Mouse (Mus musculus): ENCODE data around the gene Zfp874a. TPM values are rescaled to one million over a fixed set of nuclear protein-coding genes. Genes with fewer than 3 reads are reported as not detected.
"Not testable (repeated sequence)": the region's sequence is repeated elsewhere in the genome, so short reads cannot be mapped to it uniquely, and the experiment has no call there.

Zfp874a gene
- 0.03 and 0.07 TPM in 2 replicates for polyA plus RNA-seq (2012)

DNA sequence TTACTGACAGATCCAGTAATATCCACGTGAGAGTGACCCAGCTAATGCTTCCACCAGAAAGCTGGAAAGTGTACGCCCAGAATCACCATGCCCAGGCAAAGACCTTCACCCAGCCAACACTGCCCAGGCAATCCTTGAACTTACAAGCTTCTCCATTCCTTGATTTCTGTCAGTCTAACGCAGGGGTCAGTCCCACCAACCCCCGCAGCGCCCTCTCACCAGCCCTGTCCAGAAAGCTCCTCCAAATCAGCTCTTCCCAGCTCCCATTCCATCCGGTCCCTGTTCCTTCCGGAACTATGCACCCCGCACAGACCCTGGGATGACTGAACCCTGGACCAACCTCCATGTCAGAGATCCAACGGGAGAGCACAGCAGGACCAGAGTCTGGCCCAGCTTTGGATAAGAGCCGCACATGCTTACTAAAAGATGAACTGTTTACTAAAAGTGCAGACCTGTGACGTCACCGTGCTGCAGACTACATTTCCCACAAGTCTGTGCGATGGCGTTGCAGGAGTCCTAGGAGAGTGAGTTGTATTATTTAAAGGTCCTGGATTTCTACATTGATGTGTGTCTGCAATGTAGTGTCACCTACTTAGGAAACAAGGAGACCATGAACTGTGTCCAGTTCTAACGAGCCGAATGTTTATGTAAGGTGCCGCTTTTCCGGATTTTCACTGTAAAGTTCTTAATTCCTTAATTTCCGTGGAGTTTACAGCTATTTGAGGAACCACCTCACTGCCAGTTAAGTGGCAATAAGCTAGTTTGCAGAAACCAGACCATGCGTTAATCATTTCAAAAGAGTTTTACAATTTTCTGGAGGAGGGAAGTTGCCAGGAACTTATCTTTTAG lies at the start of gene Zfp874a:
Zfp874a (minus strand) TSS at position 453 of the 849 bp plus-strand sequence.
- TF ChIP-seq TAL1 (IDR thresholded peaks at IDR 0.05; ENCODE audit: low read length) (no peak), GATA1 (IDR thresholded peaks at IDR 0.05; ENCODE audit: low read length) (no peak)
- H3K4me1 ChIP-seq (ENCODE audit: control insufficient read depth) = peaks cover 15% of the 10 kb centered on the region

DNA sequence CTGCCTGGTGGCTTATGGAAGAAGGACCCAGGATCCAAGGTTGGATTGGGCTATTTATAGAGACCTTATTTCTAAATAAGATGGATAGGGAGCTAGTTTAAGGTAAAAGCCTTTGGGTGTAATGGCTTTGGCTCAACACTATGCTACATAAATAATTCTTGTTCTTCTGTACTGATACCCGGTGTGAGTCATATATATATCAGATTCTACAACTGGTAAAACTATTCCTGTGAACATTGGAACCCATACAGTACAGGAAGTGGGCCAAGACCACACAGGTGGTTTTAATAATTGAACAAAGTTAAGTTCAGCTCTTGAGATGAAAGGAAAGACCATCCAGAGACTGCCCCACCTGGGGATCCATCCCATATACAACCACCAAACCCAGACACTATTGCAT lies 49.5 kb upstream of the Zfp874a start:
- Histone ChIP-seq H3K27me3 (ENCODE audit: control insufficient read depth) (no peaks in the 10 kb centered on the region), H3K4me1 (ENCODE audit: control insufficient read depth) (peaks cover 15% of the 10 kb centered on the region), H3K4me3 (replicated peaks) (no peak overlapping the region), H3K9me3 (ENCODE audit: control insufficient read depth, low read length) (no peaks in the 10 kb centered on the region), H3K36me3 (ENCODE audit: control insufficient read depth) (no peaks in the 10 kb centered on the region)
- TF ChIP-seq GATA1 (IDR thresholded peaks at IDR 0.05; ENCODE audit: low read length) (no peak), TAL1 (IDR thresholded peaks at IDR 0.05; ENCODE audit: low read length) (no peak)

More for the DNA sequence above, at the start of gene Zfp874a:
- H3K27me3 ChIP-seq (ENCODE audit: control insufficient read depth) = no peaks in the 10 kb centered on the region
- H3K36me3 ChIP-seq (ENCODE audit: control insufficient read depth) = no peaks in the 10 kb centered on the region
- H3K9me3 ChIP-seq (ENCODE audit: control insufficient read depth, low read length) = no peaks in the 10 kb centered on the region
- peak within 1 kb of the TSS; percentile 66 for H3K4me3 ChIP-seq (replicated peaks)

DNA sequence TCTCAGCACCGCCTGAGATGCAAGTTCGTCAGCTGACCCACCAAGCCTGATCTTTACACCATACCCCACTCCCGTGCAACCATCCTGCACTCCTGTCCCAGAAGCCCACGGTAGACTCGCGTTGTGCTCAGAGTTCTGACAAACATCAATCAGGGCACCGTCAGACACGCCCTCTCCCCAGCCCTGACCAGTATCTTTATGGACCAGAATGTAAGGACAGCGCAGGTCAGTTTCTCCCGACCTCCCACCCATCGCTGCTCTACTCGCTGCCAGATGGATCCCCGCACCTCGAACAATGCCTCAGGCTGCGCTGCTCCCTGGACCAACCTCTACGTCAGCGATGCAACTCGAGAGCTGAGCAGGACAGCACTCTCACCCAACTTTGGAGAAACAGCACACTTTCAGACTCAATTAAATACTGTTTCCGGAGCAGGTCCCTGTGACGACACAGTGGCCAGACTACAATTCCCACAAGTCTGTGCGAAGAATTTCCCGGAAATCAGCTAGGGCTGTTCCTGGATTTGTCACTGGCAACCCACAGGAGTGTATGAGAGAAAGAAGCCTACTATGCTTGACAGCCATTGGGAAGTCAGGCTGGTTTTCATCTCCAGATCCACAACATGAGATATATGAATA lies 48.8 kb upstream of the Zfp874a start, which contains the start of gene Zfp58:
Zfp58 (minus strand) TSS at position 472 of the 636 bp plus-strand sequence.
- TF ChIP-seq TAL1 (IDR thresholded peaks at IDR 0.05; ENCODE audit: low read length) (no peak), GATA1 (IDR thresholded peaks at IDR 0.05; ENCODE audit: low read length) (no peak)

DNA sequence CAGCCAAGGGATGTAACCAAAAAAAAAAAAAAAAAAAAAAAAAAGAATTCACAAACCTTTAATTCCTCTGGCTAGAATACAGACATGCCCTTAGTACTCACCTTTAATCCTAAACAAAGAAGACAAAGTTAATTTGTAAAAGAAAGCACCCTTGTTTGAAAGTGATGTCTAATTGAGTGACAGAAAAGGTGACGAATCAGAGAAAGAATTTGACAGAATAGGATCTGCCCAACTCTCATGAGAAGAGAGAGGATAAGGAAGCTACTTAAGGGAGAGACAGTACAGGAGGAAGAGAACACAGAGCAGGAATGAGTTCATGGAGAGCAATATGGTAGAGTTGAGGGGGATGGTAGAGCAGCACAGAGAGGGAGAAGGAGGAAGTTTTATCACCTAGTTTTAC lies 44.2 kb upstream of the Zfp874a start:
- no peaks in the 10 kb centered on the region for H3K27me3 ChIP-seq (ENCODE audit: control insufficient read depth)
- peaks cover 15% of the 10 kb centered on the region for H3K4me1 ChIP-seq (ENCODE audit: control insufficient read depth)
- H3K4me3 ChIP-seq (replicated peaks) = no peak overlapping the region
- peaks cover 31% of the 10 kb centered on the region for H3K36me3 ChIP-seq (ENCODE audit: control insufficient read depth)
- peaks cover 12% of the 10 kb centered on the region for H3K9me3 ChIP-seq (ENCODE audit: control insufficient read depth, low read length)
- TF ChIP-seq GATA1 (IDR thresholded peaks at IDR 0.05; ENCODE audit: low read length) (no peak), TAL1 (IDR thresholded peaks at IDR 0.05; ENCODE audit: low read length) (no peak)

More for the DNA sequence above, 48.8 kb upstream of the Zfp874a start, which contains the start of gene Zfp58:
- peaks cover 1% of the 10 kb centered on the region for H3K36me3 ChIP-seq (ENCODE audit: control insufficient read depth)
- H3K4me1 ChIP-seq (ENCODE audit: control insufficient read depth) = peaks cover 15% of the 10 kb centered on the region
- H3K9me3 ChIP-seq (ENCODE audit: control insufficient read depth, low read length) = no peaks in the 10 kb centered on the region
- H3K4me3 ChIP-seq (replicated peaks) = peak within 1 kb of the TSS; percentile 86
- no peaks in the 10 kb centered on the region for H3K27me3 ChIP-seq (ENCODE audit: control insufficient read depth)

DNA sequence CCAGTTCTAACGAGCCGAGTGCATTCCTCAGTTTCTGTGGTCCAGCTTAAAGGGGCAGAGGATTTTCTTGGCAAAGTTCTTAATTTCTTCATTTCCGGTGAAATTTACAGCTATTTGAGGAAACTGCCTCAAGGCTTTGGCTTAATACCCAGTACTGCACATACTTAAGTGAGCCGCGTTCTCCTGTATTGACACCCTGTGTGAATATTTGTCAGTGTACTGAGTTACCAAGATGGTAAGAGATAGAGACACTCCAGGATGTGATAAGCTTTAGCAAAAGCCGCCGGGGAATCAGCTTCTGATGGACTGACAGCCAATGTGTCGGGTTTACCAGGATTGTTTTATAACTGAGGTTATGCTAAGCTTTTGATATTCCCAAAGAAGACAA lies 33.0 kb upstream of the Zfp874a start:
- Histone ChIP-seq H3K36me3 (ENCODE audit: control insufficient read depth) (peaks cover 5% of the 10 kb centered on the region), H3K4me3 (replicated peaks) (peak overlapping the region; percentile 75), H3K9me3 (ENCODE audit: control insufficient read depth, low read length) (no peaks in the 10 kb centered on the region), H3K4me1 (ENCODE audit: control insufficient read depth) (peaks cover 24% of the 10 kb centered on the region), H3K27me3 (ENCODE audit: control insufficient read depth) (no peaks in the 10 kb centered on the region)
- TF ChIP-seq TAL1 (IDR thresholded peaks at IDR 0.05; ENCODE audit: low read length) (no peak), GATA1 (IDR thresholded peaks at IDR 0.05; ENCODE audit: low read length) (no peak)

DNA sequence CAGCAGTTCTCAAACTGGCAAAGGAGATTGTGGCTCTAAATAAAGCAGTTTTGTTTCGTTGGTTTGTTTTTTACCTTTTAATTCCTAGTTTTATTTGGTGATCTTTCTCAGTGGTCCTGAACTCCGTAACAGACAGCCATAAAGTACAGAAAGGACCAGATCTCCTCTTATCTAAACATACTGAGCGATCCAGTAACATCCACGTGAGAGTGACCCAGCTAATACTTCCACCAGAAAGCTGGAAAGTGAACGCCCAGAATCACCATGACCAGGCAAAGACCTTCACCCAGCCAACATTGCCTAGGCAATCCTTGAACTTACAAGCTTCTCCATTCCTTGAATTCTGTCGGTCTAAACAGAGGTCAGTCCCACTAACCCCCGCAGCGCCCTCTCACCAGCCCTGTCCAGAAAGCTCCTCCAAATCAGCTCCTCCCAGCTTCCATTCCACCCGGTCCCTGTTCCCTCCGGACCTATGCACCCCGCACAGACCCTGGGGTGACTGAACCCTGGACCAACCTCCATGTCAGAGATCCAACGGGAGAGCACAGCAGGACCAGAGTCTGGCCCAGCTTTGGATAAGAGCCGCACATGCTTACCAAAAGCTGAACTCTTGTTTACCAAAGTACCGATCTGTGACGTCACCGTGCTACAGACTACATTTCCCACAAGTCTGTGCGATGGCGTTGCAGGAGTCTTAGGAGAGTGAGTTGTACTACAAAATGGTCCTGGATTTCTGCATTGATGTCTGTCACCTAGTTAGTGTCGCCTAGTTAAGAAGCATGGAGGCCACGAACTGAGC lies 32.4 kb upstream of the Zfp874a start, which contains the start of gene Zfp874b:
Zfp874b (minus strand) TSS at position 634 of the 799 bp plus-strand sequence.
- no peaks in the 10 kb centered on the region for H3K9me3 ChIP-seq (ENCODE audit: control insufficient read depth, low read length)
- H3K4me3 ChIP-seq (replicated peaks) = peak within 1 kb of the TSS; percentile 75
- H3K36me3 ChIP-seq (ENCODE audit: control insufficient read depth) = peaks cover 5% of the 10 kb centered on the region
- peaks cover 24% of the 10 kb centered on the region for H3K4me1 ChIP-seq (ENCODE audit: control insufficient read depth)
- TF ChIP-seq GATA1 (IDR thresholded peaks at IDR 0.05; ENCODE audit: low read length) (no peak), TAL1 (IDR thresholded peaks at IDR 0.05; ENCODE audit: low read length) (no peak)
- H3K27me3 ChIP-seq (ENCODE audit: control insufficient read depth) = no peaks in the 10 kb centered on the region

DNA sequence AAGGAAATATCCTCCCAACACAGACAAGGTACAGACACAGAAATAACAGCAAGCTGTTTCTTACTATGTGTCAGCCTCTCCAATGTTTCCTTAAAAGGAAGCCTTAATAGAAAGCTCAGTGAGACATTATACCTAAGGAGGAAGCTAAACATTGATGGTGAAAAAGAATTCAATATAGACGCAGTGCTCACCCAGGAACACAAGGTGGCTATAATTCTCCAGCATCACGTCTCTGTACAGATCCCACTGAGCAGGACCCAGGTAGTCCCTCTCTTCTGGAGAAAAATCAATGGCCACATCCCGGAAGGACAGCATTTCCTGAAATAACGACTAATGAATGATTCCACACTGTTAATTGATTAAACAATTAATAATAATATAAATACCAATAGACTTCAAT lies 30.1 kb upstream of the Zfp874a start:
- no peak for TF ChIP-seq GATA1 (IDR thresholded peaks at IDR 0.05; ENCODE audit: low read length)
- TF ChIP-seq TAL1 (IDR thresholded peaks at IDR 0.05; ENCODE audit: low read length) = no peak
- Histone ChIP-seq H3K9me3 (ENCODE audit: control insufficient read depth, low read length) (no peaks in the 10 kb centered on the region), H3K27me3 (ENCODE audit: control insufficient read depth) (no peaks in the 10 kb centered on the region), H3K36me3 (ENCODE audit: control insufficient read depth) (peaks cover 10% of the 10 kb centered on the region), H3K4me3 (replicated peaks) (no peak overlapping the region), H3K4me1 (ENCODE audit: control insufficient read depth) (peaks cover 24% of the 10 kb centered on the region)

DNA sequence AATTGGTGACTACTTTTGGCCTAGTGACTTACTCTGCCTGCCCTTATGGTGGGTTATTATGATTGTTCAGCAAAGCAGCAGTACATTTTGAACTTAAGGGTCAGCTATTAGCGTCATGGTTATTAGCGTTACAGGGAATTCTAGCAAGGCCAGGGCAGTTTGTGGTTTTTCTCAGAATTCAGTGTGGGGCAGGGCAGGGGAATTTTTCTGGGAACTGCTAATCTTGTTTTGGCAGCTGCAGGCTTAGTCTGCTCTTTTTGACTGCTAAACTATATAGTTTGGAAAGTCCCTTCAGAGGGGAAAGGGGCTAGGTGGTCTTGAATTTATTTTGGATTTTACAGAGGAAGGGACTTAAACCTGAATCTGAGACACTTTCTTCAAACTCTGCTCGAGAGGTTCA lies 17.9 kb upstream of the Zfp874a start:
- Histone ChIP-seq H3K9me3 (ENCODE audit: control insufficient read depth, low read length) (peaks cover 3% of the 10 kb centered on the region), H3K4me3 (replicated peaks) (no peak overlapping the region), H3K36me3 (ENCODE audit: control insufficient read depth) (peaks cover 23% of the 10 kb centered on the region), H3K27me3 (ENCODE audit: control insufficient read depth) (no peaks in the 10 kb centered on the region), H3K4me1 (ENCODE audit: control insufficient read depth) (peaks cover 2% of the 10 kb centered on the region; the same call in 1 of the 2 replicates)
- TF ChIP-seq GATA1 (IDR thresholded peaks at IDR 0.05; ENCODE audit: low read length) (no peak), TAL1 (IDR thresholded peaks at IDR 0.05; ENCODE audit: low read length) (no peak)

DNA sequence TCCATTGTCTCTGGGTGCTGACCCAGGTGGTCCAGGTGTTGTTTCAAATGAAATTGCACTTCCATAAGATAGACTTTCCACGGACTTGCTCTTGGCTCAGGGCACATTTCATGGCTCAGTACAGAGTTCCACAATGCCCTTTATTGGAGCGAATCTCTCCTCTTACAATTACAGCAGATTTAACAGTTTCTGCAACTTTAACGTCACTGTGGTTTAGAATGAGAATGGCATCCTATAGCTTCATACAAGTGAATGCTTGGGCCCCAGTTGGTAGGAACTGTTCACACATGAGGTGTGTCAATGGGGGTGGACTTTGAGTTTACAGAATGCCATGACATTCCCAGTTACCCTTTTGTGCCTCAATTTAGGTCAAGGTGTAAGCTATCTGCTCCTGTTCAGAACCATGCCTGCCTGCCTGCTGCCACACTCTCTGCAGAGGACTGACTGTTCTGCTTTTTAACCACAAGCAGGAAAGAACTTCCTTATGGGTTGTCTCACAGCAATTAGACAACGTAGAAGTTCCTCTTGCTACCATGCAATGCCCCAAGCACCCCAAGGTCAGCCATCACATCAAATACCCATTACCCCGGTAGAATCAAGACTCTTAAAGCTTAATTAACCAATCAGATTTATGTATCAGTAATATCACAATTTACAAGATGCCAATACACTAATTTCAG lies 12.2 kb upstream of the Zfp874a start:
- H3K4me1 ChIP-seq (ENCODE audit: control insufficient read depth); H3K4me3 ChIP-seq (replicated peaks); H3K9me3 ChIP-seq (ENCODE audit: control insufficient read depth, low read length); H3K27me3 ChIP-seq (ENCODE audit: control insufficient read depth); H3K36me3 ChIP-seq (ENCODE audit: control insufficient read depth): not testable (repeated sequence)
